Mouse (Mus musculus) ovary, adult 18-20 months (tissue): ENCODE measurements around the gene Tmem102.

Source experiments
- DNase-seq: peaks from one replicate; pipeline ENCODE4 v3.0.0; 2022; ENCODE audit warnings: low spot score, mixed read lengths

Gene Tmem102

DNA sequence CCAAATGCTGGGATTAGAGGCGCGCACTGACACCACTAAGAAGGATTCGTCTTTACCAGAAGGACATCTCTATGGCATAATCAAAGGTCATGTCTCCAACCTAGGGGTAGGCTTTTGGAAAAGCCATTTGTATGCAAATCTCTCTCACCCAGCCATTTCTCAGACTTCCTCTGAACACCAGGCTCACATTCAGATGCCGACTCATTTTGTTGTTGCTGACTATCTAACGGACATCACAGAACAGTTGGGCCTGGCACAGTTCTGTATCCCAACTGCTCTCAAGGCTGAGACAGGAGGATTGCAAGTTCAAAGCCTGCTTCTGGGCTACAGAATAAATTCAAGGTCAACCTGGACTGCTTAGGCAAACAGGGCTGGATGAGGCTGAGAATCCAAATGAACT lies 18.1 kb downstream of the Tmem102 start:
- DNase-seq, result no peak

DNA sequence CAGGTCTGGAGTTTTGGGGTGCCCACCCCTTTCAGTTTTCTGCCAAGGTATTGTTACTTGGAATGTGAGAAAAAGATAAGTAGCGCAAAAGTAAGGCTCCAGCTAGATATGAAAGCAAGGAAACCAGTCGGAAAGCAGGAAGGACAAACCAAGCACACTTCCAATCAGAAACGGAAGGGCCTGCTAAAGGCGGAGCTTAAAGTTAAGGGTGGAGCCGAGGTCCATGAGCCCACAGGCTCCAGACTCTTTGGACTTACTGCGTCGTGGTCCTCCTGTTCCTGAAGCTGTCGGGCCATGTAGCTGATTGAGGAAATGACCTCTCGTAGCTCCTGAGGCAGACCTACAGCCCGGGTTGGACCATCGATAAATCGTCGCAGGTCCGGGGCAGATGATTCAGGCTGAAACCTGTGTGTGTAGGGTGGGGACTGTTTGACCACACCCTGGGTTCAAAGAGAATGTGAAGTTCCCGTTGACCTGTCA lies 20.6 kb downstream of the Tmem102 start:
- DNase-seq, result no peak

DNA sequence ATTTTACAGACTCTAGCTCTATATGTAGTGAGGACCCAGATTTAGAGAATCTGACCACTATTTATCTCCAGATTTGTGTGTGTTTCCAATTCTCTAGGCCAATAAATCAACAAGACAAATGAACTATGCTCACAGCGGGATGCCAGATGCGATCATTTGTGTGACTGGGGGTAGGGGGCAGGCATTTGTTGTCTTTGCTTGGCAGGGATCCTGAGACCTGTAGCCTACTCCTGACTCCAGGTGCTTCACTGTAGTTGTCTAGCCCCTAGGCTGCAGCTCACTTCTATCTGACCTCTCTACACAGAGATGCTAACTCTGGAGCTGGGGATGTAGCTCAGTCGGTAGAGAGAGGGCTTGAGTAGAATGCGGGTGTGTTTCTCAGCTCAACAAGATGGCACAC lies 23.6 kb downstream of the Tmem102 start:
- DNase-seq, result no peak

DNA sequence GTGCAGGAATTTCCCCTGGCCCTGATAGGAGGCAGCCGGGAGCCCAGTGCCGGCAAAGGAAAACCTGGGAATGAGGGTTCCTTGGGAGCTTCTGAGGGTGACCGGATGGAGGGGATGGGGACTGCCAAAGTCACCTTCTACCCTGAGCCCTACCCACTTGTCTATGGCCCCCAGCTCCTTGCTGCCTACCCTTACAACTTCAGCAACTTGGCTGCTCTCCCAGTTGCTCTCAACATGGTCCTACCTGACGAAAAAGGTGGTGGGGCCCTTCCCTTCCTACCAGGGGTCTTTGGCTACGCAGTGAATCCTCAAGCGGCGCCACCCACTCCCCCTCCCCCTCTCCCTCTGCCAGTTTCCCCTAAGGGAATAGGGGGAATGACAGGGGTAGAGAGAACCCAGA lies 26.4 kb downstream of the Tmem102 start:
- no peak for DNase-seq

DNA sequence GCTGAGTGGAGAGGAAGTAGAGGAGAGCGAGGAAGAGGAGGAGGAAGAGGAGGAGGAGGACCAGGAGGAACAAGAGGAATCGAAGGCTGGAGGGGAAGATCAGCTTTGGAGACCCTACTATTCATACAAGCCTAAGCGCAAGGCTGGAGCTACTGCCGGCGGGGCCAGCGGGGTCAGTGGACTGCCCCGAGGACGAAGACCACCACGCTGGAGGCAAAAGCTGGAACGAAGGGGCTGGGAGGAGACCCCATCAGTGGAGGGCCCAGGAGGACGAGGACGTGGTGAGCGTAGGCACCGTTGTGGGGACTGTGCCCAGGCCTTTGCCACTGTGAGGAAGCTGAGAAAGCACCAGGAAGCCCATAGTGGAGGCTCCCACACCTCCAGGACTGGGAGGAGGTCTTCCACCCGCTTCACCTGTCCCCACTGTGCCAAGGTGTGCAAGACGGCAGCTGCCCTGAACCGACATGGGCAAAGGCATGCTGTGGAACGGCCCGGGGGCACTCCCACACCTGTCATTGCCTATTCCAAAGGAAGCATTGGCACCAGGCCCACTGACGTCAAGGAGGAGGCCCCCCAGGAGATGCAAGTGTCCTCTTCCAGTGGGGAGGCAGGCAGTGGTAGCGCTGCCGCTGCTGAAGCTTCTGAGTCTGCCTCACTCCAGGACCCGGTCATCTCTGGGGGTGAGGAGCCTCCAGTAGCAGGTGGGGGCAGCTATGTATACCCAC lies 27.0 kb downstream of the Tmem102 start:
- DNase-seq, result no peak

DNA sequence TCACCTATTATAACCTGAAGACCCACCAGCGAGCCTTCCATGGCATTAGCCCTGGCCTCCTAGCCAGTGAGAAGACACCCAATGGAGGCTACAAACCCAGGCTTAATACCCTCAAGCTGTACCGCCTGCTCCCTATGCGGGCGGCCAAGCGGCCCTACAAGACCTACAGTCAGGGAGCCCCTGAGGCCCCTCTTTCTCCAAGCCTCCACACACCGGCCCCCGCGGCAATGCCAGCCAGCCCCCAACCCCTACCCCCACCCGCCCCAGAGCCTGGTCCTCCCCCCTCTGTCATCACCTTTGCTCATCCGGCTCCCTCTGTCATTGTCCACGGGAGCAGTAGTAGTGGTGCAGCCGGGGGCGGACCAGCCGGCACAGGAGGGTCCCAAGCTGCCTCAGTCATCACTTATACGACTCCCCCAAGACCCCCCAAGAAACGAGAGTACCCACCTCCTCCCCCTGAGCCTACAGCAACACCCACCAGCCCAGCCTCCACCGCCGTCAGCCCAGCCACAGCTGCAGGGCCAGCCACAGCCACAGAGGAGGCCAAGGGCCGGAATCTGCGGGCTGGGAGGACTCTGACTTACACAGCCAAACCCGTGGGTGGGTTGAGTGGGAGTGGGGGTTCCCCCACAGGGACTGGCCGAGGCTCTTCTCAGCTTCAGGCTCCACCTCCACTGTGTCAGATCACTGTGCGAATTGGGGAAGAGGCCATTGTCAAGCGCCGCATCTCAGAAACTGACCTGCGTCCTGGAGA lies 27.7 kb downstream of the Tmem102 start:
- DNase-seq, result no peak

DNA sequence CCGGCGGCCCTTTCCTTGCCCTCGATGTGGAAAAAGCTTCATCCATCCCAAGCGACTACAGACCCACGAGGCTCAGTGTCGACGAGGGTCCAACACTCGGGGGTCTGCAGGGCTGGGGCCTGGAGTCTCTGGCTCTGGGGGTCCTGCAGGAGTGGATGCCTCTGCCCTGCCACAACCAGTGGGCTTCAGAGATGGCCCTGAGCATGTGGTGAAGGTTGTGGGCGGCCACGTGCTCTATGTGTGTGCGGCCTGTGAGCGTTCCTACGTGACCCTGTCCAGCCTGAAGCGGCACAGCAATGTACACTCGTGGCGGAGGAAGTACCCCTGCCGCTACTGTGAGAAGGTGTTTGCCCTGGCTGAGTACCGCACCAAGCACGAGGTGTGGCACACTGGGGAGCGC lies 28.9 kb downstream of the Tmem102 start:
- DNase-seq, result no peak

DNA sequence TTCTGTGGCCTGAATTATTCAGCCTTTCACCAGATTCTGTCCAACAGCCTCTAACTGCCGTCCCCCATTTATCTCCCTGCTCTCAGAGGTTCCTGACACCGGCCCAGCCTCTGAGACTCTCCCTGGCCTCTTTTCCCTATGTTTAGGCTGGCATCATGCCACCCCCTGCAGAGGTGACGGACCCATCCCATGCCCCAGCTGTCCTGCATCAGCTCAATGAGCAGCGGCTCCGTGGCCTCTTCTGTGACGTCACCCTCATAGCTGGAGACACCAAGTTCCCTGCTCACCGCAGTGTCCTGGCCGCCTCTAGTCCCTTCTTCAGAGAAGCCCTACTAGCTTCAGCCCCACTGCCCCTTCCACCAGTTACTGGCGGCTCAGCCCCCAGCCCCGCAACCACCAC lies 29.7 kb downstream of the Tmem102 start:
- no peak for DNase-seq

DNA sequence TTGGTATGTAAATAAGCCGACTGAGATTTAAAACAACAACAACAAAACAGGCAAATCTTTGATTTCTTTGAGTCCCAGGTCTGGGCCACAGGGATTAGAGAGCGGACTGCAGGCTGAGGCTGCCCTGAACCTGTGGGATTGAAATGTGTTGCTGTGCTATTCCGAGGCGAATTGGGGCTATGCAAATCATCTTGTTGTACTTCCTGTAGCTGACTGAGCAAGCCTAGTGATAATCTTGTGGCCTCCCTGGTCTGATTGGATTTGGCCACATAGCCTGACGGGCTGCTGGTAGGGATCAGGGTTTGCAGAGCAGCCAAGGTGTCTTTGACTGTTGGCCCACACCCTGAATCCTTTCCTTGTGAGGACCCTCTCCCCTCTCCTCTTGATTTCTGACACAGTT lies 30.5 kb downstream of the Tmem102 start:
- DNase-seq, result no peak

DNA sequence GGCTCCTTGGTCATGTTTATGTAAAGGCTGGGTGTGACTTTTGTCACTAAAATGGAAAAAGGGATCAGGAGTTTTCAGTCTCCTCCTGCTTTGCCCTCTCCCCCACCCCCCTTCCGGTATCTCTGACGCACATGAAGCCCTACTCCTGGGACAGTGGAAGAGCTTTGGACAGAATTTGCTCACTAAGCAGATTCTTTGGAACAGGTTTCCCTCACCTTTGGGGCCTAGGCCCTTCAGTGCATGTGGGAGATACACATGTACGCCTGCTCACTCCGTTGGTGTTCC lies 37.9 kb downstream of the Tmem102 start:
- no peak for DNase-seq

DNA sequence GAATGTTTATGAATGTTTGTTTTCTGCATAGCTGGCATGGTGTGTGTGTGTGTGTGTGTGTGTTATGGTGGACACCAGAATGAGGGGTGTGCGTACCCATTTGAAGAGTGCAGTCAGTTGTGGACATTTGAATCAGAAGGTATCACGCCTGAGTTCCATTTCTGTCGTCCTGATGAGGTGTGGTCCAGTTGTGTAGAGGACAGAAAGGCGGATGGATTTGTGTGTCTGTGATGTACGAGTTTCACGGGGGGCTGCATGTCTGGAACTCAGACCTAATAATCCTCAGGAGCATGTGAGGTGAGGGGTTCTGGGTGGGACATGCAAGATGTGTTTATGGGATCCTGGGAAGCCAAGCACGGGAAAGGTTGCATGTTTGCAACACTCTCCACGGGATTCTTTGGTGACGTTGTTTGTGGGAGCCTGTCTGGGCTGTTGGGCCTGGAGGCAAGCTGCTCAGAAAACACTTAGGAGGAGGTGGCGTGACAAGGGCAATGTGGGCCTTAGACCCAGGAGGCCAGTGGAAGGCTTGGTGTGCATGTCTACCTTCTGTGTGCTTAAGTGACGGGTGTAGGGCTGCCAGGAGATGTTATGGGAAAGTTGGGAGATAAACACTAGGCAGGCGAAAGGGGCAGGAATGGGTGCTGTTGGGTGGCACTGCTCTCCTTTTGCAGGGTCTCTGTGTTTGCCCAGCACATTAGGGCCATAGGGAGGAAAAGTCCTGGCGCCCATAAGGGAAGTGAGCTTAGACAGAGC lies 38.4 kb downstream of the Tmem102 start:
- DNase-seq, result no peak

DNA sequence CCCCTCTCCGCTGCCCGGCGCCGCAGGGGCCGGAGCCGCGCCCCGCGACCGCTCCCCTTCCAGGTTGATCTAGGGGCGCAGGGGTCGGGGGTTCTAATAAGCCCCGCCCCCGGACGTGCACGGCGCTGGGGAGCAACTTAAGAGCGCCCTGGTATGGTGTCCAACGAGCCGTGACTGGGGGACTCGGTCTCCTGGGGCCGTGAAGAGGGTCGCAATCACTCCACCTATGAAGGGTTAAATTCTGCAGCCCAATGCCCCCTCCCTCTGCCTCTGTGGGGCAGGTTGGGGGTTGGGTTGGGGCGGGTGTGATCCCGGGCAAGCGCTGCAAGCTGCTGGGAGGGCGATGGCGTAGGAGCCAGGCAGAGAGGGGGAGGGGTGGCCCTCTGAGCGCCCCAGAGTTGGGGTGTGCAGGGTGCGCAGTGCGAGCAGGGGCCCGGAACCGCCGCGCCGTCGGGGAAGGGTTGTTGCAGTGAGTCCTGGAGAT lies 39.3 kb downstream of the Tmem102 start:
- DNase-seq, result peak; percentile 54

DNA sequence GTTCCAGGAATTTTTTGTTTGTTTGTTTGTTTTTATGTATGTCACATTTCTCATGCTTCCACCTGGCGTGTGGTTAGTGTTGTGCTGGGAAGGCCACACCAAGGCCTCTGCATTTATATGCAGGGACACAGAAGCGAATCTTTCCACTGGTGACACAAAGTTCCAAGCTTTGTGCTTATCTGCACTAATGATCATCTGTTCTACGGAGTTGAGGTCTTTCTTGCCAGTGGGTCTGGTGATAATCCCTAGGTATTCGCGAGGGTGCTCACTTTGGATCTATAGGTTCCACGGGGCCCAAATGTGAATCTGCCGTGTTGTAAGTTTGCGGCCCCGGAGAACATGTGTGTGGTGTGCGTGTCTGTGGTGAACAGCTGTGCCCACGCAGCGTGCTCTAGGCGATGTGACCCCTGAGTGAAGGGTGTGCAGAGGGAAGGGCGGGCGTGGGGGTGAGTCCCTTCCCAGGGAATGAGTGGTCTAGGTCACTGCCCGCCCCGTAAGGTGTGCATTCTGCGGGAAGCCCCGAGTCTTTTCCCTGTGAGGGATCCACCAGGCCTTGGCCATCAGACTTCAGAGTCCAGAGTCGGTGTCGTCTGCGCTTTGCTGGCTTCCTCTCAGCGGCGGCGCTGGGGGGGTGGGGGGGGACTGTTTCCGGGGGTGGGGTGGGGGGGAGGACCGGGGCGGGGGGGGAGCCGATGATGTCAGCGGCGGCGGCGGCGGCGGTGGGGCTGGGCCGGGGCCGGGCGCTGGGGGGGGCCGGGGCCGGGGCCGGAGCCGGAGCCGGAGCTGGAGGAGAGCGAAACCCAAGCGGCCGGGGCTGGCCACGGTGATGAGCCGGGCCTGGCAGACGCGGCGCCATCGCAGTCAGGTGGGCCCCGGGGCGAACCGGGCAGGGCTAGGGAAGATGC lies 40.0 kb downstream of the Tmem102 start, which contains the start of gene Zbtb4:
Gene Zbtb4, plus strand, starts transcription at position 692 of the 905 bp plus-strand sequence.
- no peak for DNase-seq

DNA sequence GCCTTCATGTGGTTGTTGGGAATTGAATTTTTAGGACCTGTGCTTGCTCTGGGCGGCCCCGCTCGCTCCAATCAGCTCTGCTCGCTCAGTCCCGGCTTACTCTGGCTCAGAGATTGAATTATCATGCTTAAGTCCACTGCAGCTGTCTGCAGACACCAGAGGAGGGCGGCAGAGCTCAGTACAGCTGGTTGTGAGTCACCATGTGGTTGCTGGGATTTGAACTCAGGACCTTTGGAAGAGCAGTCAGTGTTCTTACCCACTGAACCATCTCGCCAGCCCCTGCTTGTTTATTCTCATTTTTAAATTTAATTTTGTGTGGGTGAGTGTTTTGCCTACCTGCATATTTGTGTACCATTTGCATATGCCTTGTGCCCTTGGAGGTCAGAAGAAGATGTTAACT lies 41.9 kb downstream of the Tmem102 start:
- no peak for DNase-seq

DNA sequence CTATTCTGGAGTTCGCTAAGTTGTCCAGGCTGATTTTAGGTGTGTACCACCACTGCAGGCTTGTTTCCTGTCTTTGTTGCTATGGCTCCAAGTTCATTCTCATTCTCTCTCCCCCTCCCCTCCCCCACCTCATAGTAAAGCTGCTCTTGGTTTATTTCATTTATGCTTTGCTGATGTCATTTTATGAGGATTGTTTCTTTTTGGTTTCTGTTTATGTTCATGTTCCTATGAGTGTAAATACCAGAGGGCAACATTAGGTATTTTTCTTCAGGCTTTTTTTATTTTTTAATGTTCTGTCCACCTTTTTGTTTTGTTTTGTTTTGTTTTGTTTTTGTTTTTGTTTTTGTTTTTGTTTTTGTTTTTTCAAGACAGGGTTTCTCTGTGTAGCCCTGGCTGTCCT lies 43.6 kb downstream of the Tmem102 start, which contains the start of gene Slc35g3:
Gene Slc35g3, minus strand, starts transcription at position 101 of the 400 bp plus-strand sequence.
- DNase-seq, result no peak

DNA sequence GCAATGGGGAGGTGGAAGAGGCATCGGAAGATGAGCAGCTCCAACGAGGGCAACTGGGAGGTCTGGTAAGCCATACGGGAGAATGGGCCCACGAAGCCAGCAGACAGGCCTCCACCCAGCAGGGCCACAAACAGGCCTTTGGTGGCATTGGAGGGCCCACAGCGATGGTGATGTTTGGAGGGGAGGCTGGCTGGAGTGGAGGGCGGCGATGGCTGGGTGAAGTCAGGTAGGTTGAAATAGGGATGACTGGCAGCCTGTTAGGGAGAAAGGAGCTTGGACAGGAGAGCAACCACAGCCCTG lies 44.6 kb downstream of the Tmem102 start:
- DNase-seq, result no peak

DNA sequence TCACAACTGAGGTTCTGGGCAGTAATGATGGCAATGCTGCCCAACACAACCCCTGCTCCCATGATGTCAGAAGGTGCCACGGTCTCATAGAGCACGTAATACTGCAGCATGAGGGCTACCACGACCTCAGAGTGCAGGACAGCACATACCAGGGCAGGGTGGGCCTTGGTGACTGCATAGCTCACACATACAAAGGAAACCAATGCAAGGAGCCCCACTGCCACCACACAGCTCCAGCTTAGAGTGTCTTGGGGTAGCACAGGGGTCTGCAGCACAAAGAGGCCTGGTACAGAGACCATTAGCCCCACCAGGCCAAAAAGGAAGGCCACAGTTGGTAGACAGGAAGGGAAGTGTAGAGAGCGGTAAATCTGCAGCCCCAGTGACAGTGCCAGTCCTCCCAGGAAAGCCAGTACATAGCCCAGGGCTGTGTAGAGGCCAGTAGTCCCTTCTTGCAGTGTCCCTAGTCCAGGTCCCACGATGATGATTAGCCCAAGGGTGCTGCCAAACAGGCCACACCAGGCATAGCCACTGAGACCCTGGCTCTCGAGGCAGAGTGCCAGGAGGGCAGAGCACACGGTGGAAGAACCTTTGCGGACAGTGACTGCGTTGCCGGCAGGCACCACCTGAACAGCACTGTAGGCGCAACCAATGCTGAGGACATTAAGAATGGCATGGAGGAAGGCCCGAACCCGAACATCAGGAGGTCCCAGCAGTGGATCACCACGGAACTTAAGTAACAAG lies 45.1 kb downstream of the Tmem102 start:
- DNase-seq, result no peak

DNA sequence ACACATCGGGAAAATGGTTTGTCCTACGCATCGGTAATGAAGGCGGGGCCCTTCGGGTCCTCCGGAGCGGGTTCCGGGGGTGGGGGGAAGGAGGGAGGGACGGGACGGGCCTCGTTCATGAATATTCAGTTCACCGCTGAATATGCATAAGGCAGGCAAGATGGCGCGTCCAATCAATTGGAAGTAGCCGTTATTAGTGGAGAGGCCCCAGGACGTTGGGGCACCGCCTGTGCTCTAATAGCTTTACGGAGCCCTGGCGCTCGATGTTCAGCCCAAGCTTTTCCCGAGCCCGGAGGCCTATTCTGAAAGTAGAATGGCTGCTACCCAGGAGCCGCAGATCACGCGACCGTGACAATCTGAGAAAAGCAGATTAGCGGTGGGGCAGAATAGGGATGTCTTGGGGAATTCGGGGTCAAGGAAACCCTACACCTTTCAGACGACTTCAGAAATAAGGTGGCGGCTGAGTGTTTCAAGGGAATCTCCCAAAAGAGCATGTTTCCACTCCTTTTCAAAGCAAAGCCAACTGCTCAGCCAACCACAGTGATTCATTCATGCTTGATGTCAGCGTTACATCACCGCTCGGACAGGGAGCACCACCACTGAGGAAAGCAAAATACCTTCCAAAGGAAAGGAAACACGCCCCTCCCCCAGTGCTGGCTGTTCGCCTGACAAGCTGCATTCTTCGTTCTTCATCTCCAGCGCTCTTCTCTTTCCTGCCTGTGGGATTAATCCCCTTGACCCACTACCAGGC lies 46.3 kb downstream of the Tmem102 start:
- DNase-seq, result peak; percentile 88

DNA sequence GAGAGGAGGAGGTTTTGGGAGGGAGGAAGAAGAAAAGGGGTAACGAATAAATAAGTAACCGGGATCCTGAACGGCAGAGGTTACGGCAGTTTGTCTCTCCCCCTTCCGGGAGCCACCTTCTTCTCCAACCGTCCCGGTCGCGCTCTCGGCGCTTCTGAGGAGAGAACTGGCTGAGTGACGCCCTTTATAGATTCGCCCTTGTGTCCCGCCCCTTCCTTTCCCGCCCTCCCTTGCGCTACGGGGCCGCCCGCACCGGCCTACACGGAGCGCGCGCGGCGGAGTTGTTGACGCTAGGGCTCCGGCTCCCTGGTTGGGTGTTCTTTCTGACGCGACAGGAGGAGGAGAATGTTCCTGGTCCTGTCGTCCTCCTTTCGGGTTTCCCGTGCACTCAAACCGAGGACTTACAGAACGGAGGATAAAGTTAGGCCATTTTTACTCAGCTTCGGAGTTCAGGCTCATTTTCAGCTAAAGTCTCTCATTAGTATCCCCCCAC lies 46.9 kb downstream of the Tmem102 start, which contains the start of gene Polr2a:
Gene Polr2a, minus strand, starts transcription at position 160 of the 493 bp plus-strand sequence.
- peak; percentile 95 for DNase-seq

DNA sequence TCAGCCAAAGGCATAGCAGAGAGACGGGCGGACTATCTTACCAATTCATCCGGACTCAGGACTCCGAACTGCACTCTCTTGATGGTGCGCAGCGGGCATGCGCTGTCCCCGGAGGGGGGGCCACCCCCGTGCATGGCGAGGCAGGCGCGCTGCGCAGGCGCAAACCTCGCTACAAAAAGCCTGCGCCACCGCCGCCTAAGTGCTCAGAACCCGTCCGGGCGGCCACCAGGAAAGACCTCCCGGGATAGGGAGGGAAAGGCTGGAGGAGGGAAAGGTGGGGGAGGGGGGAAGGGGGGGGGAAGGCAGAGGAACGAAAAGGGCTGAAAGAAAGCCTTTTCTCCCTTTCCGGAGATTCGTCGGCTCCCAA lies 47.4 kb downstream of the Tmem102 start:
- DNase-seq, result peak; percentile 92
